Mouse (Mus musculus) hindbrain, embryonic 10.5 days (tissue): ENCODE results near the gene Fam83d. TPM values are rescaled to one million over a fixed set of nuclear protein-coding genes. Genes with fewer than 3 reads are reported as not detected.
A peak's percentile ranks its signal among the peaks of the same experiment; 100 is the strongest.

Experiments
- DNase-seq: peaks from one replicate; pipeline ENCODE4 v3.0.0-alpha.2; 2017; ENCODE audit warnings: low spot score
- H3K27ac ChIP-seq: fragments of 300-500 bp; sonication (generic); 2 replicates; pipeline ENCODE4 v1.5.1; 2016; ENCODE audit warnings: mild to moderate bottlenecking, moderate library complexity
- H3K27me3 ChIP-seq: fragments of 300-500 bp; sonication (generic); 2 replicates; pipeline ENCODE4 v1.6.1; 2016; ENCODE audit warnings: mild to moderate bottlenecking; ENCODE audit not compliant: poor library complexity, insufficient read depth, severe bottlenecking
- H3K36me3 ChIP-seq: fragments of 300-500 bp; sonication (generic); 2 replicates; pipeline ENCODE4 v1.6.1; 2016; ENCODE audit warnings: mild to moderate bottlenecking, moderate library complexity
- H3K4me1 ChIP-seq: fragments of 300-500 bp; sonication (generic); replicated peaks from 2 replicates; pipeline ENCODE4 v1.6.1; 2016; ENCODE audit warnings: mild to moderate bottlenecking
- H3K4me3 ChIP-seq: fragments of 300-500 bp; sonication (generic); 2 replicates; pipeline ENCODE4 v1.5.1; 2016; ENCODE audit warnings: mild to moderate bottlenecking, moderate library complexity
- H3K9me3 ChIP-seq: fragments of 300-500 bp; sonication (generic); 2 replicates; pipeline ENCODE4 v1.6.1; 2016; ENCODE audit warnings: mild to moderate bottlenecking, moderate library complexity
- WGBS: fragments of 180-500 bp; shearing (Covaris S2); methylation state at CpG from one replicate; pipeline ENCODE4 v1.1.7; 2016; 5-methylcytosine and 5-hydroxymethylcytosine counted together
- polyA plus RNA-seq: library from polyadenylated mRNA; unstranded; fragments of >200 nt; fragmentation: Nextera tagmentation; extraction: Ambion mirVana; gene quantifications from 2 replicates; pipeline ENCODE4 v1.2.1, GENCODE M21; 2016

Fam83d gene
- polyA plus RNA-seq, 1 experiment from 2014 or later, result 46.8 TPM

DNA sequence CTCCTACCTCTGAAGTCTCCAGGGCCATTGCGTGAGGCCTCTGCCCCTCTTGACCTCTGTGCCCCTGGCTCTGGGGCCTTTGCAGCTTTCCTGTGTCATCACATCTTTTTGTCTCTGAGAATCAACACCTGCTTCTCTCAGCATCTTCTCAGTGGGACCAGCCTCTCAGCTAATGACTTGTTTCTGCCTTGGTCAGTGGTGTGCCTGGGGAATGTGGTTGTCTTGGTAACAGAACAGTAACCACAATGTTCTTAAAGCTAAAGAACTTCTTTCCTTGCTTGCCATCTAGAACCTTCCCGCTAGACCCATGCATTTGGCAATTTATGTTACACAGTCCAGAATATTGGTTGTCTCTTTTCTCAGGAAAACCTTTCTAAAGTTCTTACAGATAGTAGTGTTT is 65.8 kb downstream of the Fam83d start:
- no peaks in the 10 kb centered on the region for H3K9me3 ChIP-seq
- no peaks in the 10 kb centered on the region for H3K27me3 ChIP-seq
- peaks cover 96% of the 10 kb centered on the region for H3K36me3 ChIP-seq
- H3K27ac ChIP-seq, result 0 out of 2 replicates have a peak overlapping the region, but pooled peaks have one; percentile 5
- H3K4me3 ChIP-seq, result no peak overlapping the region
- WGBS, result 59% methylated on average over 2 of the region's 2 CpGs
- H3K4me1 ChIP-seq, result peaks cover 10% of the 10 kb centered on the region
- DNase-seq, result no peak

Other genes starting within 250 kb of the Fam83d start
- 0.35 and 1.4 TPM in 2 replicates for gene Slc32a1, start 157.3 kb upstream of the Fam83d start, polyA plus RNA-seq
- 14.7 and 16.4 TPM in 2 replicates for gene Actr5, start 143.2 kb upstream of the Fam83d start, polyA plus RNA-seq
- 3.0 and 3.5 TPM in 2 replicates for gene Ppp1r16b, start 102.7 kb upstream of the Fam83d start, polyA plus RNA-seq
- gene Dhx35, start 26.7 kb downstream of the Fam83d start, polyA plus RNA-seq, result 16.4 and 17.9 TPM in 2 replicates